Mouse (Mus musculus) embryonic facial prominence, embryonic 15.5 days (tissue): ENCODE data around the gene Smok2a. TPM values are rescaled to one million over a fixed set of nuclear protein-coding genes. Genes with fewer than 3 reads are reported as not detected.
"Not testable (repeated sequence)": the region's sequence is repeated elsewhere in the genome, so short reads cannot be mapped to it uniquely, and the experiment has no call there.

Experiments
- ATAC-seq: fragments of 200-750 bp; cut with Nextera tagmentation; 2 replicates; pipeline ENCODE4 v1.8.0; 2017; ENCODE audit warnings: low read depth, moderate TSS enrichment; ENCODE audit not compliant: insufficient number of reproducible peaks, low FRiP score, low TSS enrichment
- H3K27ac ChIP-seq: fragments of 300-500 bp; sonication (generic); replicated peaks from 2 replicates; pipeline ENCODE4 v1.5.1; 2015; ENCODE audit warnings: mild to moderate bottlenecking, inconsistent platforms
- H3K27me3 ChIP-seq: fragments of 300-500 bp; sonication (generic); 2 replicates; pipeline ENCODE4 v1.6.1; 2015; ENCODE audit warnings: inconsistent platforms
- H3K36me3 ChIP-seq: fragments of 300-500 bp; sonication (generic); 2 replicates; pipeline ENCODE4 v1.6.1; 2015; ENCODE audit warnings: mild to moderate bottlenecking, inconsistent platforms
- H3K4me1 ChIP-seq: fragments of 300-500 bp; sonication (generic); 2 replicates; pipeline ENCODE4 v1.6.1; 2015; ENCODE audit warnings: inconsistent platforms
- H3K4me2 ChIP-seq: fragments of 300-500 bp; sonication (generic); replicated peaks from 2 replicates; pipeline ENCODE4 v1.6.1; 2015; ENCODE audit warnings: mild to moderate bottlenecking, inconsistent platforms
- H3K4me3 ChIP-seq: fragments of 300-500 bp; sonication (generic); replicated peaks from 2 replicates; pipeline ENCODE4 v1.5.1; 2015; ENCODE audit warnings: mild to moderate bottlenecking, inconsistent platforms
- H3K9ac ChIP-seq: fragments of 300-500 bp; sonication (generic); 2 replicates; pipeline ENCODE4 v1.6.1; 2015; ENCODE audit warnings: inconsistent platforms
- H3K9me3 ChIP-seq: fragments of 300-500 bp; sonication (generic); replicated peaks from 2 replicates; pipeline ENCODE4 v1.6.1; 2016; ENCODE audit warnings: inconsistent platforms
- WGBS: fragments of 180-500 bp; shearing (Covaris S2); methylation state at CpG from one replicate; pipeline ENCODE4 v1.1.7; 2015; 5-methylcytosine and 5-hydroxymethylcytosine counted together
- polyA plus RNA-seq: library from polyadenylated mRNA; unstranded; fragments of >200 nt; fragmentation: Nextera tagmentation; extraction: Ambion mirVana; gene quantifications from 2 replicates; pipeline ENCODE4 v1.2.1, GENCODE M21; 2015

Gene Smok2a
- not detected in 2 replicates for polyA plus RNA-seq

DNA sequence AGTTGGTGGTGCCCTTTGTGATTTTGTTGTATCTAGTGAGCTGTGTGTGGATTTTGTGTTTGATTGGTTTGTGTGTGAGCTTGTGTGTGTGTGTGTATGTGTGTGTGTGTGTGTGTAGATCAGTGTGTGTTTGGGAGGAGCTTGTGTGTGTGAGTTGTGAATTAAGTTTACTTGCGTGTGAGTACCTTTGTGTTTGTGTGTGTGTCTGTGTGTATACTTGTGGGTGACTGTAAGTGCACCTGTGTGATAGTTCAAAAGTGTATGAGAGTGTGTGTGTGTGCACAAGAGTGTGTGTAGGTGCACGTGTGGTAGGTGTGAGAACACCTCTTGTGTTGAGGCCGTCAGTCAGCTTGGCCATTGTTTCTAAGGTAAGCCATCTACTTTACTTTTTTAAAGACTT lies at the start of gene Smok2a:
Gene Smok2a, plus strand, starts transcription at position 301 of the 400 bp plus-strand sequence.
- no peak within 1 kb of the TSS for H3K4me2 ChIP-seq
- no peak within 1 kb of the TSS for H3K27ac ChIP-seq
- no peak within 1 kb of the TSS for H3K9ac ChIP-seq
- WGBS, result 86% methylated on average over 3 of the region's 3 CpGs
- no peak for ATAC-seq
- H3K27me3 ChIP-seq, result no peaks in the 10 kb centered on the region
- H3K4me1 ChIP-seq, result no peaks in the 10 kb centered on the region
- no peaks in the 10 kb centered on the region for H3K36me3 ChIP-seq
- no peak within 1 kb of the TSS for H3K4me3 ChIP-seq
- H3K9me3 ChIP-seq, result peaks cover 68% of the 10 kb centered on the region

DNA sequence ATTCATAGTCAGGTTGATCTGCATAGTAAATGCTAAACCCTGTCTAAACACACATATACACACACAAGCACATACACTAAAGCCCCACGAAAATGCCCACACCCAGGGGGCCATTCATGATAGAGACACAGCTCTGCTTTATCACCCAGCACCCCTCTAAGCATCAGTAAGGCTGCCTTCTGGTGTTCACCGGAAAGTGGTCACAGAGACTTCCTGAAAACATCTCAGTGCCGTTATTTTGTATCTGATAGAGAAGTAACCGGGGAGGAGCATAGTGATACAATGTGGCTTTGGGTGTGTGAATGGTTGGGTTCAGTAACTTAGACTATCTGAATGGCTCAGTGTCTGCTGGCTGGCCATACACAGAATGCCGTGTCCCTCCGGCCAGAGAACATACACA lies 47.4 kb upstream of the Smok2a start:
- not testable (repeated sequence) for H3K36me3 ChIP-seq, H3K4me2 ChIP-seq, H3K4me3 ChIP-seq, H3K27ac ChIP-seq, H3K9me3 ChIP-seq, H3K27me3 ChIP-seq, H3K4me1 ChIP-seq, ATAC-seq, H3K9ac ChIP-seq
- 82% methylated on average over 6 of the region's 6 CpGs for WGBS

GRCm38 (mm10) chr17:13174029-13174428 lies 47.0 kb upstream of the Smok2a start:
- WGBS, result 63% methylated on average over 2 of the region's 3 CpGs
- H3K9ac ChIP-seq, ATAC-seq, H3K27ac ChIP-seq, H3K4me2 ChIP-seq, H3K4me1 ChIP-seq, H3K9me3 ChIP-seq, H3K27me3 ChIP-seq, H3K4me3 ChIP-seq, H3K36me3 ChIP-seq: not testable (repeated sequence)

DNA sequence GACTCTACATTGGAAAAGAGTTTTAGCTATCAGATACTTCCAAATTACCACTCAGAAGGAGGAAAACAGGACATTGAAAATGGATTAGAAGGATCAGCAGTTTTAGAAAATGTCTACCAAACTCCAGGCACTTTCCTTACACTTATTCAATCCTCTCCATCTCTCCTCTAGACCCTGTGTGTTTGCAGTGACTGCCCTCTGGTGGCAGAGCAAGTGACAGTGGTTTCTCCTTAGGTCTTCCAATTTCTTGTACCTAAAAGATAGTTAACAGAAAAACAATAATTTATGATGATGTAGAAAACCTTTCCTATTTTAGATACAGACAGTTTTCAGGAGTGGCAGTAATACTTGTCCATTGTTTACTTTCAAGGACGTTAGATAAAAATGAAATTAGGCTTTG lies 45.4 kb upstream of the Smok2a start:
- H3K27me3 ChIP-seq, H3K4me2 ChIP-seq, H3K4me3 ChIP-seq, H3K36me3 ChIP-seq, ATAC-seq, H3K4me1 ChIP-seq, H3K27ac ChIP-seq, H3K9ac ChIP-seq, H3K9me3 ChIP-seq: not testable (repeated sequence)
- 33% methylated on average over 1 of the region's 1 CpGs for WGBS

GRCm38 (mm10) chr17:13177796-13178195 lies 43.2 kb upstream of the Smok2a start:
- not testable (repeated sequence) for H3K4me2 ChIP-seq, H3K36me3 ChIP-seq, H3K27me3 ChIP-seq, H3K4me3 ChIP-seq, H3K9me3 ChIP-seq, H3K4me1 ChIP-seq, H3K9ac ChIP-seq, ATAC-seq, H3K27ac ChIP-seq
- WGBS, result 54% methylated on average over 1 of the region's 1 CpGs

DNA sequence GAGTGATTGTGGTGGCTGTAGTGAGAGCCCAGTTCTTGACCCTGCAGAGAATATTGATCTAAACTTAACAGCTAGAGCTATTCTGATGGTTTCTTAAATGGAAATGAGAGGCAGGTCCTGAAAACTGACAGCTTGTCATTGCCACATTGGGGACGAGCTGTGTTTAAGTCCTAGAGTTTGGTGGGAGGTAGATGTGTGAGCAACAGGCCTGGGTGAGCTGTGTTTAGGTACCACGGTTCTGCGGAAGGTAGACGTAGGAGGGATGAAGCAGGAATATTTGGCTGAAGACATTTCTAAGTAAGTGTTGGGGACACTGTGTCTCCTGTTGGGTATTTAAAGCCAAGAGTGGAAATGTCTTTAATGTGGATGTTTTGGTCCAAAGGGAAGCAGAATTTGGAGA lies 42.0 kb upstream of the Smok2a start:
- H3K27me3 ChIP-seq, H3K4me1 ChIP-seq, H3K9ac ChIP-seq, ATAC-seq, H3K4me3 ChIP-seq, H3K9me3 ChIP-seq, H3K4me2 ChIP-seq, H3K27ac ChIP-seq, H3K36me3 ChIP-seq: not testable (repeated sequence)
- WGBS, result 86% methylated on average over 4 of the region's 4 CpGs

DNA sequence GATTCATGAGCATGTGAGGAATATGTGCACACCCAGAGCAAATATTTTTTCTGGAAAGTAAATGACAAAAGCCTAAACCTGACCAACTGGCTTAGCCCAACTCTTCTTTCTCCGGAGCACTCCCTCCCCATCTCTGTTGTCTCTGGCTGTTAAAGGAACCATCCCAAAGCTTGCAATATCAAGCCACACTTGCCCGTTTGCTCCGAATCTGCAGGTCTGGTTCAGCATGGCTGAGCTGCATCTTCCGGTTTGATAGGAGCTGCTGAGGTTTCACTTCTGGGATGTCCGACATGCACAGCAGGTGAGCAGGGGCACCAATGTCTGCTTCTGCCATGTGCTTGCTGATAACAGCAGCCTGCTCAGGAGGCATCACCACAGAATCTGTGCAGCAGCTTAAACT lies 40.5 kb upstream of the Smok2a start:
- H3K9me3 ChIP-seq, H3K4me2 ChIP-seq, H3K27ac ChIP-seq, H3K36me3 ChIP-seq, H3K4me1 ChIP-seq, ATAC-seq, H3K4me3 ChIP-seq, H3K27me3 ChIP-seq, H3K9ac ChIP-seq: not testable (repeated sequence)
- 88% methylated on average over 5 of the region's 5 CpGs for WGBS

DNA sequence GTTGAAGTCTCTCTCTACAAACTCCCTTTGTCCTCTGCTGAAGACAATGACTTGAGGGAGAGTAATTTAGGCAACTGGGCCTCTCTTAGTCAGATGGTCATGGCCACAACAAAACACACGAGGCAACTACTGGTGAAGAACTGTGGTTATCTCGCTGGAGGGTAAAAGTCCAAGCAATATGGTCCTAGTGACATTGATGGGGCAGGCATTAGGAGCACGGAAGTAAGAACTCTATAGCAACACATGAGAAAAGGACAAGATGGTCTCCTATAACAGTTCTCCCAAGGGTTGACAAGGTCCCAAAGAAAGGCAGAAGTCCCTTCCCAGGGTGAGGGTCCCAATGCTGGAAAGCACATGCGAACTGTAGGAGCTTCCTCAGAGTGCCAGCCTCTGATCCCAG lies 38.3 kb upstream of the Smok2a start:
- not testable (repeated sequence) for H3K36me3 ChIP-seq, H3K27me3 ChIP-seq, H3K4me1 ChIP-seq, H3K9ac ChIP-seq, H3K4me2 ChIP-seq, H3K4me3 ChIP-seq, H3K27ac ChIP-seq, ATAC-seq
- WGBS, result 68% methylated on average over 3 of the region's 4 CpGs
- H3K9me3 ChIP-seq, result peaks cover 20% of the 10 kb centered on the region

GRCm38 (mm10) chr17:13184514-13184913 lies 36.5 kb upstream of the Smok2a start:
- H3K27me3 ChIP-seq, H3K4me2 ChIP-seq, H3K9ac ChIP-seq, H3K4me3 ChIP-seq, H3K27ac ChIP-seq, H3K36me3 ChIP-seq, ATAC-seq, H3K4me1 ChIP-seq: not testable (repeated sequence)
- 96% methylated on average over 4 of the region's 5 CpGs for WGBS
- H3K9me3 ChIP-seq, result peaks cover 25% of the 10 kb centered on the region

DNA sequence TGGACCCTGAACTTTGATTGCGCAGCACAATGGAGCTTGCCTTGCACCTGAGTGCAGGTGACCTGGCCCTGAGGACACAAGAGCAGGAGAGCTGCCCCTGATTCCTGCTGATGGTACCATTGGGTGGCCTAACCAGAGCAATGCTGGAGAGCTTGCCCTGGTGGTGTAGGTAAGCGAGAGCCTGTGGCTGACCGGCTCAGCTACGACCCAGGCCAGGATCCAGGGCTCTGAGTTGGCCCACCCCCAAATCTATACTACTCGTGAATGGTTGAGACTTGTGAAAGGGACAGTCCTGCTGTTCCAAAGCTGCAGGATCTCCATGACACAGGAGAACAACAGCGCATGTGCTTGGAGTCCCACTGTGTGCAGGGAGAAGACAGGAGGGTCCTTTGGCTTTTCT lies 34.4 kb upstream of the Smok2a start:
- not testable (repeated sequence) for H3K4me2 ChIP-seq, H3K27me3 ChIP-seq, H3K27ac ChIP-seq, H3K9ac ChIP-seq, H3K36me3 ChIP-seq, H3K4me1 ChIP-seq, H3K4me3 ChIP-seq, ATAC-seq
- WGBS, result 87% methylated on average over 6 of the region's 6 CpGs
- peaks cover 27% of the 10 kb centered on the region for H3K9me3 ChIP-seq

GRCm38 (mm10) chr17:13187621-13188020 lies 33.4 kb upstream of the Smok2a start:
- not testable (repeated sequence) for H3K27me3 ChIP-seq, ATAC-seq, H3K36me3 ChIP-seq, H3K4me1 ChIP-seq, H3K4me2 ChIP-seq, H3K4me3 ChIP-seq, H3K9ac ChIP-seq, H3K27ac ChIP-seq
- whole genome bisulfite sequencing, result 68% methylated on average over 6 of the region's 6 CpGs
- peaks cover 26% of the 10 kb centered on the region for H3K9me3 ChIP-seq

DNA sequence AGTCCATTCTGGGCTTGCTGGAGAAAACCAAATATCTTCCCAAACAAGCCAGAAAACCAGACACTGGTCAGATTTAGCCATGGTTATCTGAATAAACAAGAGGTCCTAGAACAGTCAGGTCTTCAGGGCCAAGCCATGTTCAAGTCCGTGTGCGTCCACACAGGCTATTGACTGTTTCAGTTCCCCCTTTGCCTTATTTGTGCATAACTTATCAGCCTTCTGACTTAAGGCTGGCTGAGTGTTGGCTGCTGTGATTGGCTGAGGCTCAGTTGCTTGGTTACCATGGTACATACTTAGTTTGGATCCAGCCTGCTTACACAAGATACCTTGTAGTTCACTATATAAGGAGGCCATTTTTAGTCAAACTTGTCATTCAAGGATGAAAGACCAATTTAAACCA lies 32.1 kb upstream of the Smok2a start:
- H3K9ac ChIP-seq, H3K36me3 ChIP-seq, H3K4me3 ChIP-seq, H3K4me2 ChIP-seq, H3K27me3 ChIP-seq, H3K27ac ChIP-seq, ATAC-seq, H3K4me1 ChIP-seq: not testable (repeated sequence)
- WGBS, result 83% methylated on average over 2 of the region's 2 CpGs
- peaks cover 29% of the 10 kb centered on the region for H3K9me3 ChIP-seq
